Comparison of ENCODE assay signal across 8 mouse cellular contexts in the genomic region with DNA sequence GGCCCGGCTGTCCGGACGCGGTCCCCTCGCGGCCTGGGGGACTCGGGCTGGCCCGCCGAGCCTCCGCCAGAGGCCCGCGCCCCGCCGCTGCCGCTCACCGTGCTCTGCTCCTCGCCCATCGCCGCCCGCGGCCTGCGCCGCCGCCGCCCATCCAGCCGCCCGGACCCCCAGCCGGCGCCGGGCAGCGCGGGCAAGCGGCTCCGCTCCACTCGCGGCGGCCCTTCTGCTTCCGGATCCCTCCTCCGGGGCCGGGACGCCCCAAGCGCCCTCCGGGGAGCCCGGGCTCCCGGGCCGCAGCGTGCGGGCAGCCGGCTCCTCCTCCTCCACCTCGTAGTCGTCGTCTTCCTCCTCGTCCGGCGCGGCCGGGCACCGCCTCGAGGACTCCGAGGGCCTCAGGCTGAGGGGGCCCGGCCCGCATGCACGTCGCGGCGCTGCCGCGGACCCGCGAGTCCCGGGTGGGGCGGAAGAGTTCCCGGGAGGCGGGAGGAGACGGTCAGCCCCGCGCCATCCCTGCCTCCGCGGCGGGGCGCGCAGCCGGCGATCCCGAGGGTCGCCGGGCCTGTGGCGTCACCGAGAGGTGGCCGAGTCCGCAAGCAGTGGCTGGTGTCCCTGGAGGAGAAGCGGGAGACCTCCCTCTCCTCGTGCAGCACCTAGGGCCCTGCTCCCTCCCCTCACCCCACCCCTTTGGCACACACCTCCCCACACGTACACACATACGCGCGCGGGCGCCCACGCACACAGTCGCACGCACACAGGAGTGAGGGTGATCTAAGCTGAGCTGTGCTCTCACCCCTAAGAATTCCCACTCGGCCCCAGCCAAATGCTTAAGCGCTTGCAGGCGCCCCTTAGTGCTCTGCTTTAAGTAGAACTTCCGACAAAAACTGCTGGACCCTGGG. TPM values are rescaled to one million over a fixed set of nuclear protein-coding genes. Genes with fewer than 3 reads are reported as not detected.
DNase-seq lines count a peak whose midpoint lies in the region; ATAC-seq and TF ChIP-seq lines count a peak whose summit lies in the region.

A gene (minus strand): TSS at position 119 of the 896 bp plus-strand sequence.

- under 1% methylated on average over 96 of the region's 106 CpGs for WGBS in forebrain, embryonic 15.5 days
- under 1% methylated on average over 104 of the region's 106 CpGs for WGBS in liver, embryonic 15.5 days (ENCODE audit: insufficient replicate concordance)
- WGBS in neural tube, embryonic 11.5 days = under 1% methylated on average over 65 of the region's 106 CpGs

- TF ChIP-seq POLR2A in testis, adult 2 months (IDR thresholded peaks at IDR 0.05; ENCODE audit: control insufficient read depth, low read depth, low read length) = no peak; the same call in none of the 2 replicates

- H3K9me3 ChIP-seq in E14TG2a.4 (ENCODE audit: low read length) = no peaks in the 10 kb centered on the region
- no peaks in the 10 kb centered on the region for H3K9me3 ChIP-seq in forebrain, embryonic 15.5 days
- no peaks in the 10 kb centered on the region for H3K9me3 ChIP-seq in liver, embryonic 15.5 days (replicated peaks)
- no peaks in the 10 kb centered on the region for H3K9me3 ChIP-seq in neural tube, embryonic 11.5 days (ENCODE audit: control insufficient read depth, low read length)

- peak; percentile 73 to 74 for DNase-seq in heart, postnatal 10 days
- peak; percentile 70 to 81 for DNase-seq in kidney, postnatal 4 days
- DNase-seq in neural tube, embryonic 11.5 days (ENCODE audit: low spot score) = peak; percentile 76

- no peak for TF ChIP-seq CTCF in E14TG2a.4 (conservative IDR thresholded peaks at IDR 0.05; ENCODE audit: low read length)
- TF ChIP-seq CTCF in testis, adult 2 months (IDR thresholded peaks at IDR 0.05; ENCODE audit: control insufficient read depth, insufficient read depth, insufficient replicate concordance, low read depth, low read length) = no peak

- intact Hi-C loops in heart, postnatal 10 days (cut with DNase I) = loop anchor here (2.0 to 10.0 kb wide), 2 partner anchors 143 to 295 kb away; a partner anchor contains a TSS

- H3K4me2 ChIP-seq in forebrain, embryonic 15.5 days (replicated peaks) = peak within 1 kb of the TSS; percentile 68
- peak within 1 kb of the TSS; percentile 67 for H3K4me2 ChIP-seq in liver, embryonic 15.5 days
- peak within 1 kb of the TSS; percentile 68 for H3K4me2 ChIP-seq in neural tube, embryonic 11.5 days (ENCODE audit: low read depth)

- H3K27me3 ChIP-seq in E14TG2a.4 (ENCODE audit: insufficient read depth, low read length) = peaks cover 46% of the 10 kb centered on the region
- H3K27me3 ChIP-seq in forebrain, embryonic 15.5 days = no peaks in the 10 kb centered on the region
- H3K27me3 ChIP-seq in liver, embryonic 15.5 days = peaks cover 38% of the 10 kb centered on the region
- no peaks in the 10 kb centered on the region for H3K27me3 ChIP-seq in neural tube, embryonic 11.5 days (ENCODE audit: control insufficient read depth, insufficient read depth, low read length)
- H3K27me3 ChIP-seq in testis, adult 2 months (ENCODE audit: control insufficient read depth, insufficient read depth, low read length) = 0 out of 2 replicates have a peak, but pooled peaks cover 2% of the 10 kb centered on the region

- peak within 1 kb of the TSS; percentile 91 for H3K9ac ChIP-seq in forebrain, embryonic 15.5 days (replicated peaks)
- peak within 1 kb of the TSS; percentile 50 for H3K9ac ChIP-seq in liver, embryonic 15.5 days
- peak within 1 kb of the TSS; percentile 92 for H3K9ac ChIP-seq in neural tube, embryonic 11.5 days (ENCODE audit: low read length)

- H3K4me1 ChIP-seq in E14TG2a.4 (replicated peaks; ENCODE audit: low read depth, low read length) = peaks cover 4% of the 10 kb centered on the region; the same call in 1 of the 2 replicates
- H3K4me1 ChIP-seq in forebrain, embryonic 15.5 days = peaks cover 37% of the 10 kb centered on the region
- H3K4me1 ChIP-seq in liver, embryonic 15.5 days (replicated peaks) = 0 out of 2 replicates have a peak, but pooled peaks cover 2% of the 10 kb centered on the region
- peaks cover 6% of the 10 kb centered on the region; the same call in 1 of the 2 replicates for H3K4me1 ChIP-seq in neural tube, embryonic 11.5 days (ENCODE audit: control insufficient read depth, insufficient read depth, low read length)
- H3K4me1 ChIP-seq in testis, adult 2 months (ENCODE audit: control insufficient read depth, insufficient read depth, low read length) = peaks cover 6% of the 10 kb centered on the region

- peak within 1 kb of the TSS; percentile 85 for H3K4me3 ChIP-seq in E14TG2a.4 (replicated peaks; ENCODE audit: low read length)
- peak within 1 kb of the TSS; percentile 83 for H3K4me3 ChIP-seq in forebrain, embryonic 15.5 days
- H3K4me3 ChIP-seq in liver, embryonic 15.5 days (replicated peaks) = peak within 1 kb of the TSS; percentile 61
- H3K4me3 ChIP-seq in neural tube, embryonic 11.5 days (ENCODE audit: low read depth, low read length) = peak within 1 kb of the TSS; percentile 86
- peak within 1 kb of the TSS; percentile 85 for H3K4me3 ChIP-seq in testis, adult 2 months (ENCODE audit: control insufficient read depth, low read depth, low read length)

- no peaks in the 10 kb centered on the region for H3K36me3 ChIP-seq in E14TG2a.4 (ENCODE audit: insufficient read depth, low read length)
- H3K36me3 ChIP-seq in forebrain, embryonic 15.5 days = no peaks in the 10 kb centered on the region
- H3K36me3 ChIP-seq in liver, embryonic 15.5 days (replicated peaks) = no peaks in the 10 kb centered on the region
- H3K36me3 ChIP-seq in neural tube, embryonic 11.5 days (ENCODE audit: control insufficient read depth, insufficient read depth, low read length) = no peaks in the 10 kb centered on the region
- no peaks in the 10 kb centered on the region for H3K36me3 ChIP-seq in testis, adult 2 months (ENCODE audit: control insufficient read depth, insufficient read depth, low read length)

- peak within 1 kb of the TSS; percentile 83 for H3K27ac ChIP-seq in forebrain, embryonic 15.5 days (replicated peaks)
- no peak within 1 kb of the TSS for H3K27ac ChIP-seq in liver, embryonic 15.5 days (replicated peaks)
- H3K27ac ChIP-seq in neural tube, embryonic 11.5 days (ENCODE audit: low read depth, low read length) = peak within 1 kb of the TSS; percentile 64
- H3K27ac ChIP-seq in testis, adult 2 months (ENCODE audit: control insufficient read depth, insufficient read depth, low read depth, low read length) = peak within 1 kb of the TSS; percentile 84

- peak; percentile 92 for ATAC-seq in cerebellum, adult (ENCODE audit: insufficient number of reproducible peaks, low FRiP score, low TSS enrichment)
- peak; percentile 84 for ATAC-seq in forebrain, embryonic 15.5 days (replicated peaks)
- ATAC-seq in liver, embryonic 15.5 days (ENCODE audit: insufficient read depth) = peak; percentile 59
- ATAC-seq in neural tube, embryonic 11.5 days (ENCODE audit: insufficient read depth, low FRiP score, low TSS enrichment) = peak; percentile 81

RNA-seq across cellular contexts. Expression of the gene that starts here (rescaled TPM):
- polyA plus RNA-seq in forebrain, embryonic 15.5 days (2015; fragmentation: Nextera tagmentation; extraction: Ambion mirVana) = 1.5 and 1.6 TPM in 2 replicates
- total RNA-seq in heart, postnatal 10 days (2021) = 1 to 10 TPM; 4.5 to 4.8 TPM
- polyA plus RNA-seq in liver, embryonic 15.5 days (2015; fragmentation: Nextera tagmentation; extraction: Ambion mirVana) = 0.14 and 0.21 TPM in 2 replicates
- 1.9 and 2.4 TPM in 2 replicates for polyA plus RNA-seq in neural tube, embryonic 11.5 days (2014; fragmentation: Nextera tagmentation; extraction: Ambion mirVana)
- polyA plus RNA-seq in testis, adult 2 months (2012; rRNA removed) = 0.55 and 0.64 TPM in 2 replicates

Comparison
In these comparisons a context has a peak if more than half of its experiments do, and no peak if none do; other contexts are left out.
1. Peak in ATAC-seq, H3K4me3 ChIP-seq, H3K9ac ChIP-seq and H3K4me2 ChIP-seq in liver, embryonic 15.5 days; RNA of the gene not detected or under 1 TPM.